Mouse (Mus musculus): ENCODE measurements around the gene Dctn3.

The Dctn3 gene

DNA sequence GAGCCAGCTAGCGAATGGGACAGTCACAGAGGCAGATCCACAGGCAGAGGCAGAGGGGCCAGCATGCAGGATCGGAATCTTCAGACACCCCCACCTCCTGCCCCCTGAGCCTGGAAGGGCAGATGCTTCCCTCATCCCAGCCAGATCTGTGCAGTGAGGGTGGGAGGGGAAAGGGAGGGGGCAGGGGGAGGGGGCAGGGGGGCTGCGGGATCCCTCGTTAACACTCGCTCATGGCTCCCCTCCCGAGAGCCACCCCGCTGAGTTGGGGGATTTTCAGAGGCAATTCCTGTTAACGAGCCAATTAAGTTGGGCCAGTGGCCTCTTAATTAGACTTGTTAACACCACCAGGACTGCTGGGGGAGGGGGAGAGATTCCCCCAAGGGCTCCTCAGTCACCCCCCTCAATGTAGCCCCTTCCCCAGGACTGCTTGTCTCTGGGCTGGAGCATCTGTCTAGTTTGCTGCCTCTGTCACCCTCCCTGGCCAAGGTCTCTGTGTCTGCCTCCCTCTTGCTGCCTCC, 50.9 kb downstream of the Dctn3 start:
- no peak for DNase-seq (ENCODE audit: low spot score)

GRCm38 (mm10) chr4:41671500-41671899, 51.5 kb downstream of the Dctn3 start:
- DNase-seq (ENCODE audit: low spot score), result no peak

- no peak for DNase-seq (ENCODE audit: low spot score)
These were observed 52.1 kb downstream of the Dctn3 start for GRCm38 (mm10) chr4:41670836-41671235.

DNA sequence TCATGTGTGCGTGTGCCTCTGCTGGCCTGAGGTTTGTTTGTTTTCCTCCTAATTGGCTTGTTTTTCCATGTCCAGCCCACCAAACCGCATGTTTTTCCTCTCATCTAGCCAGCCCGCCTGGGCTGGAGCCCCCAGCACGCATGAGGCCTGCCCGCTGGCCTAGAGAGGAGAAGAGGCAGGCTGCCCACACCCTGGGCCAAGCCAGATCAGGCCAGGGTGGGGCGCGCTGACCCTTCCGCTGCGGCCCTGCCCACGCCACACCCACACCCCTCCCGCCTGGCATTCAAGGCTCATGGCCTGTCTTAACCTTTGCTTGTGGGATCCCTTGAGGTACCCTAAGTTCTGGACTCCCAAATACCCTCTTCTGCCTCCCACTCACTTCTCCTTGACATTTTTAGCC, 56.3 kb downstream of the Dctn3 start:
- DNase-seq (ENCODE audit: low spot score), result no peak

- no peak for DNase-seq (ENCODE audit: low spot score)
These were observed 57.8 kb downstream of the Dctn3 start for GRCm38 (mm10) chr4:41665009-41665675.

Data from ovary, postnatal 10 days (tissue).